Mouse (Mus musculus) embryonic facial prominence, embryonic 11.5 days (tissue): ENCODE data around the gene Ace. TPM values are rescaled to one million over a fixed set of nuclear protein-coding genes. Genes with fewer than 3 reads are reported as not detected.

Experiments used
- ATAC-seq: fragments of 200-750 bp; cut with Nextera tagmentation; replicated peaks from 2 replicates; pipeline ENCODE4 v1.8.0; 2017; ENCODE audit warnings: low read depth; ENCODE audit not compliant: insufficient number of reproducible peaks, low FRiP score, low TSS enrichment
- DNase-seq: peaks from one replicate; pipeline ENCODE4 v3.0.0-alpha.2; 2015; ENCODE audit warnings: low spot score
- H3K27ac ChIP-seq: fragments of 300-500 bp; sonication (generic); replicated peaks from 2 replicates; pipeline ENCODE4 v1.5.1; 2014; ENCODE audit warnings: mild to moderate bottlenecking, low read depth, low read length, control low read depth
- H3K27me3 ChIP-seq: fragments of 300-500 bp; sonication (generic); 2 replicates; pipeline ENCODE4 v1.6.1; 2014; ENCODE audit warnings: mild to moderate bottlenecking, low read length, moderate library complexity, mixed read lengths; ENCODE audit not compliant: control insufficient read depth, insufficient read depth
- H3K36me3 ChIP-seq: fragments of 300-500 bp; sonication (generic); replicated peaks from 2 replicates; pipeline ENCODE4 v1.6.1; 2014; ENCODE audit warnings: low read depth, mild to moderate bottlenecking, low read length, moderate library complexity, mixed read lengths; ENCODE audit not compliant: control insufficient read depth, insufficient read depth
- H3K4me1 ChIP-seq: fragments of 300-500 bp; sonication (generic); 2 replicates; pipeline ENCODE4 v1.6.1; 2014; ENCODE audit warnings: low read length, mixed read lengths; ENCODE audit not compliant: control insufficient read depth, insufficient read depth
- H3K4me2 ChIP-seq: fragments of 300-500 bp; sonication (generic); 2 replicates; pipeline ENCODE4 v1.6.1; 2014; ENCODE audit warnings: low read depth, mild to moderate bottlenecking, control low read depth, low read length, moderate library complexity
- H3K4me3 ChIP-seq: fragments of 300-500 bp; sonication (generic); 2 replicates; pipeline ENCODE4 v1.5.1; 2014; ENCODE audit warnings: low read depth, low read length, control low read depth
- H3K9ac ChIP-seq: fragments of 300-500 bp; sonication (generic); replicated peaks from 2 replicates; pipeline ENCODE4 v1.6.1; 2014; ENCODE audit warnings: mild to moderate bottlenecking, control low read depth, low read length
- H3K9me3 ChIP-seq: fragments of 300-500 bp; sonication (generic); replicated peaks from 2 replicates; pipeline ENCODE4 v1.6.1; 2016; ENCODE audit warnings: mild to moderate bottlenecking, low read length, inconsistent platforms, mixed read lengths; ENCODE audit not compliant: control insufficient read depth
- WGBS: fragments of 180-500 bp; shearing (Covaris S2); extraction: QIAGEN DNeasy Blood & Tissue Kit; methylation state at CpG from one replicate; pipeline ENCODE4 v1.1.7; 2014; 5-methylcytosine and 5-hydroxymethylcytosine counted together
- polyA plus RNA-seq: library from polyadenylated mRNA; unstranded; fragments of >200 nt; fragmentation: Nextera tagmentation; extraction: Ambion mirVana; gene quantifications from 2 replicates; pipeline ENCODE4 v1.2.1, GENCODE M21; 2014

Gene Ace
- polyA plus RNA-seq, 1 experiment from 2014 or later, result 0.41 TPM

GRCm38 (mm10) chr11:105941973-105942372 lies 25.8 kb upstream of the Ace start:
- Histone ChIP-seq H3K4me2 (no peak overlapping the region), H3K9me3 (no peaks in the 10 kb centered on the region), H3K27ac (no peak overlapping the region), H3K9ac (no peak overlapping the region), H3K27me3 (peaks cover 8% of the 10 kb centered on the region), H3K4me3 (no peak overlapping the region), H3K4me1 (no peaks in the 10 kb centered on the region), H3K36me3 (no peaks in the 10 kb centered on the region)
- 69% methylated on average over 8 of the region's 8 CpGs for WGBS
- peak; percentile 13 for DNase-seq
- ATAC-seq, result no peak

- WGBS, result 6% methylated on average over 46 of the region's 47 CpGs
- peak; percentile 24; the same call in 1 of the 2 replicates for ATAC-seq
Measured at GRCm38 (mm10) chr11:105943133-105944102, 24.3 kb upstream of the Ace start.

GRCm38 (mm10) chr11:105944126-105944621 lies 23.6 kb upstream of the Ace start:
- WGBS, result under 1% methylated on average over 56 of the region's 59 CpGs
- H3K4me1 ChIP-seq, result no peaks in the 10 kb centered on the region
- peak overlapping the region; percentile 68 for H3K4me3 ChIP-seq
- ATAC-seq (peak; percentile 40), DNase-seq (peak; percentile 72)
- H3K36me3 ChIP-seq, result no peaks in the 10 kb centered on the region
- peak overlapping the region; percentile 97 for H3K4me2 ChIP-seq
- peaks cover 8% of the 10 kb centered on the region for H3K27me3 ChIP-seq
- H3K9me3 ChIP-seq, result no peaks in the 10 kb centered on the region
- no peak overlapping the region for H3K27ac ChIP-seq
- peak overlapping the region; percentile 62 for H3K9ac ChIP-seq

More at GRCm38 (mm10) chr11:105943133-105944102, 24.3 kb upstream of the Ace start:
- H3K4me3 ChIP-seq, result peak overlapping the region; percentile 68
- H3K4me1 ChIP-seq, result no peaks in the 10 kb centered on the region
- no peak overlapping the region for H3K27ac ChIP-seq
- peaks cover 8% of the 10 kb centered on the region for H3K27me3 ChIP-seq
- DNase-seq, result peak; percentile 30
- H3K9me3 ChIP-seq, result no peaks in the 10 kb centered on the region
- H3K36me3 ChIP-seq, result no peaks in the 10 kb centered on the region
- peak overlapping the region; percentile 62 for H3K9ac ChIP-seq
- peak overlapping the region; percentile 97 for H3K4me2 ChIP-seq

- ATAC-seq, result no peak
- peaks cover 8% of the 10 kb centered on the region for H3K27me3 ChIP-seq
- H3K9ac ChIP-seq, result no peak overlapping the region
Measured at GRCm38 (mm10) chr11:105944770-105945672, 22.7 kb upstream of the Ace start.

GRCm38 (mm10) chr11:105946694-105947154 lies 21.0 kb upstream of the Ace start:
- DNase-seq, result peak; percentile 60
- no peak overlapping the region for H3K4me2 ChIP-seq
- no peak overlapping the region for H3K4me3 ChIP-seq
- H3K4me1 ChIP-seq, result no peaks in the 10 kb centered on the region
- H3K27ac ChIP-seq, result no peak overlapping the region
- peaks cover 8% of the 10 kb centered on the region for H3K27me3 ChIP-seq
- 44% methylated on average over 11 of the region's 11 CpGs for WGBS
- ATAC-seq, result no peak
- no peaks in the 10 kb centered on the region for H3K9me3 ChIP-seq
- H3K9ac ChIP-seq, result no peak overlapping the region
- no peaks in the 10 kb centered on the region for H3K36me3 ChIP-seq

More at GRCm38 (mm10) chr11:105944770-105945672, 22.7 kb upstream of the Ace start:
- no peaks in the 10 kb centered on the region for H3K36me3 ChIP-seq
- H3K27ac ChIP-seq, result no peak overlapping the region
- DNase-seq, result no peak
- 82% methylated on average over 16 of the region's 16 CpGs for WGBS
- no peaks in the 10 kb centered on the region for H3K9me3 ChIP-seq
- no peak overlapping the region; the same call in 1 of the 2 replicates for H3K4me2 ChIP-seq
- H3K4me1 ChIP-seq, result no peaks in the 10 kb centered on the region
- peak overlapping the region; percentile 68 for H3K4me3 ChIP-seq

GRCm38 (mm10) chr11:105948255-105948654 lies 19.5 kb upstream of the Ace start:
- Histone ChIP-seq H3K4me2 (no peak overlapping the region), H3K36me3 (no peaks in the 10 kb centered on the region), H3K4me3 (no peak overlapping the region), H3K27ac (no peak overlapping the region), H3K27me3 (peaks cover 8% of the 10 kb centered on the region), H3K4me1 (no peaks in the 10 kb centered on the region), H3K9ac (no peak overlapping the region), H3K9me3 (no peaks in the 10 kb centered on the region)
- 69% methylated on average over 2 of the region's 2 CpGs for WGBS
- DNase-seq (no peak), ATAC-seq (no peak)

GRCm38 (mm10) chr11:105950519-105950918 lies 17.2 kb upstream of the Ace start:
- no peaks in the 10 kb centered on the region for H3K4me1 ChIP-seq
- WGBS, result 68% methylated on average over 4 of the region's 4 CpGs
- DNase-seq (no peak), ATAC-seq (no peak)
- no peak overlapping the region for H3K27ac ChIP-seq
- H3K9me3 ChIP-seq, result no peaks in the 10 kb centered on the region
- no peak overlapping the region for H3K9ac ChIP-seq
- H3K4me3 ChIP-seq, result no peak overlapping the region
- no peak overlapping the region for H3K4me2 ChIP-seq
- no peaks in the 10 kb centered on the region for H3K27me3 ChIP-seq
- no peaks in the 10 kb centered on the region for H3K36me3 ChIP-seq
